Mouse (Mus musculus) kidney, embryonic 14.5 days (tissue): ENCODE data around the gene Cdh22. TPM values are rescaled to one million over a fixed set of nuclear protein-coding genes. Genes with fewer than 3 reads are reported as not detected.

Source experiments
- ATAC-seq: fragments of 200-750 bp; cut with Nextera tagmentation; 2 replicates; pipeline ENCODE4 v1.8.0; 2017; ENCODE audit warnings: moderate number of reproducible peaks, mild to moderate bottlenecking, moderate TSS enrichment, moderate library complexity; ENCODE audit not compliant: low FRiP score, low TSS enrichment
- H3K27ac ChIP-seq: fragments of 300-500 bp; sonication (generic); 2 replicates; pipeline ENCODE4 v1.5.1; 2014; ENCODE audit warnings: low read depth, mild to moderate bottlenecking, low read length, moderate library complexity, mixed read lengths
- H3K27me3 ChIP-seq: fragments of 300-500 bp; sonication (generic); 2 replicates; pipeline ENCODE4 v1.6.1; 2014; ENCODE audit warnings: mild to moderate bottlenecking, low read length; ENCODE audit not compliant: control insufficient read depth, insufficient read depth
- H3K36me3 ChIP-seq: fragments of 300-500 bp; sonication (generic); 2 replicates; pipeline ENCODE4 v1.6.1; 2014; ENCODE audit warnings: low read length, mixed read lengths; ENCODE audit not compliant: control insufficient read depth, insufficient read depth
- H3K4me1 ChIP-seq: fragments of 300-500 bp; sonication (generic); 2 replicates; pipeline ENCODE4 v1.6.1; 2014; ENCODE audit warnings: low read length, mixed read lengths; ENCODE audit not compliant: control insufficient read depth, insufficient read depth
- H3K4me2 ChIP-seq: fragments of 300-500 bp; sonication (generic); replicated peaks from 2 replicates; pipeline ENCODE4 v1.6.1; 2014; ENCODE audit warnings: low read depth, mild to moderate bottlenecking, low read length
- H3K4me3 ChIP-seq: fragments of 300-500 bp; sonication (generic); 2 replicates; pipeline ENCODE4 v1.5.1; 2014; ENCODE audit warnings: mild to moderate bottlenecking, low read length
- H3K9ac ChIP-seq: fragments of 300-500 bp; sonication (generic); 2 replicates; pipeline ENCODE4 v1.6.1; 2014; ENCODE audit warnings: low read depth, mild to moderate bottlenecking, low read length, moderate library complexity
- H3K9me3 ChIP-seq: fragments of 300-500 bp; sonication (generic); 2 replicates; pipeline ENCODE4 v1.6.1; 2016; ENCODE audit warnings: low read length; ENCODE audit not compliant: control insufficient read depth
- WGBS: fragments of 180-500 bp; shearing (Covaris S2); extraction: QIAGEN DNeasy Blood & Tissue Kit; methylation state at CpG from one replicate; pipeline ENCODE4 v1.1.7; 2014; 5-methylcytosine and 5-hydroxymethylcytosine counted together
- polyA plus RNA-seq: library from polyadenylated mRNA; unstranded; fragments of >200 nt; fragmentation: Nextera tagmentation; extraction: Ambion mirVana; gene quantifications from 2 replicates; pipeline ENCODE4 v1.2.1, GENCODE M21; 2014

Cdh22 gene
- polyA plus RNA-seq, 1 experiment from 2014 or later = 0.74 TPM

- H3K4me3 ChIP-seq = no peak overlapping the region
- H3K36me3 ChIP-seq = no peaks in the 10 kb centered on the region
- peaks cover 9% of the 10 kb centered on the region for H3K27me3 ChIP-seq
- H3K4me1 ChIP-seq = no peaks in the 10 kb centered on the region
- H3K9me3 ChIP-seq = no peaks in the 10 kb centered on the region
- 15% methylated on average over 15 of the region's 15 CpGs for WGBS
- peak; percentile 52 for ATAC-seq
- H3K4me2 ChIP-seq = no peak overlapping the region
- H3K9ac ChIP-seq = no peak overlapping the region
- no peak overlapping the region for H3K27ac ChIP-seq
Measured at GRCm38 (mm10) chr2:165159055-165159688, 75.5 kb downstream of the Cdh22 start.

- 50% methylated on average over 4 of the region's 4 CpGs for WGBS
- H3K4me3 ChIP-seq = no peak overlapping the region
- peaks cover 10% of the 10 kb centered on the region for H3K27me3 ChIP-seq
- H3K9ac ChIP-seq = no peak overlapping the region
- ATAC-seq = no peak
- H3K4me1 ChIP-seq = no peaks in the 10 kb centered on the region
- H3K27ac ChIP-seq = no peak overlapping the region
- no peaks in the 10 kb centered on the region for H3K36me3 ChIP-seq
- H3K9me3 ChIP-seq = no peaks in the 10 kb centered on the region
- H3K4me2 ChIP-seq = no peak overlapping the region
Measured at GRCm38 (mm10) chr2:165158317-165158716, 76.3 kb downstream of the Cdh22 start.

DNA sequence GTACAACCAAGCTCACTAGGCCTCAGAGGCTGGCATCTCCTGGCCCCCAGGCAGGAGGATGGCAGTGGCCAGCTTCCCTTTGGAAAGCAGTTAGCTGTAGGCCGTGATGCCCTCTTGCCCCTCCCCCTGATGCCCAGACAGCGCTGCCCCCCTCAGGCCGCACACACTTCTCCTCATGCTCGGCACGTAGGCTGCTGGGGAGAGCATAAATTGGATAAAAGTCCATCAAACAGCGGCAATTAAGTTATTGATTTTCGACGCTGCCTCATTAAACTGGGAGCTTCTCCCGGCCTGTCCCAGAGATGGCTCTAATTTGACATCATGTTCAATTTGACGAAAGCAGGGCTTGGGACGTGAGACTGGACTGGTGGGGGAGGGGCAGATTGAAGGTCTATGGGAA, 76.8 kb downstream of the Cdh22 start:
- Histone ChIP-seq H3K9me3 (no peaks in the 10 kb centered on the region), H3K9ac (no peak overlapping the region), H3K4me2 (no peak overlapping the region), H3K4me1 (no peaks in the 10 kb centered on the region), H3K27ac (no peak overlapping the region), H3K4me3 (no peak overlapping the region), H3K27me3 (peaks cover 14% of the 10 kb centered on the region), H3K36me3 (no peaks in the 10 kb centered on the region)
- ATAC-seq = no peak
- 82% methylated on average over 11 of the region's 11 CpGs for WGBS

DNA sequence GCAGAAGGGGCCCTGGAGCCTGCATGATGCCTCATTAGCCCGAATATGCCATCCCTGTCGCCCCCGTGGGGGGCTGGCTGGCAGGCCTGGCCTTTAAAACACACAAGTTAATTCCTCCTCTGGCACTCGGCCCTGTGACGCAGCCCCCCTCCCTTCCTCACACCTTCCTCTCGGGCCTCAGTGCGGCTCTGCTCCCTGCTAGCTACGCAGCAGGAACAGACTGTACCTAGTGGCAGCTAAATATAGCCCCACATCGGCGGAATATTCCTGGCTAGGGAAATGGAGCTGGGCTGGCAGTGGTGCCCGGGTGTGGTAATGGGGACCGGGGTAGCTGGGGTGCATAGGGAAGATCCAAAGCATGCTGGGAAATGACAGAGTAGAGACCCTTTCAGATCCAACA, 81.6 kb downstream of the Cdh22 start:
- Histone ChIP-seq H3K27me3 (peaks cover 16% of the 10 kb centered on the region), H3K36me3 (no peaks in the 10 kb centered on the region), H3K9me3 (no peaks in the 10 kb centered on the region), H3K27ac (no peak overlapping the region), H3K4me3 (no peak overlapping the region), H3K4me1 (no peaks in the 10 kb centered on the region), H3K4me2 (no peak overlapping the region), H3K9ac (no peak overlapping the region)
- 44% methylated on average over 12 of the region's 12 CpGs for WGBS
- no peak for ATAC-seq

DNA sequence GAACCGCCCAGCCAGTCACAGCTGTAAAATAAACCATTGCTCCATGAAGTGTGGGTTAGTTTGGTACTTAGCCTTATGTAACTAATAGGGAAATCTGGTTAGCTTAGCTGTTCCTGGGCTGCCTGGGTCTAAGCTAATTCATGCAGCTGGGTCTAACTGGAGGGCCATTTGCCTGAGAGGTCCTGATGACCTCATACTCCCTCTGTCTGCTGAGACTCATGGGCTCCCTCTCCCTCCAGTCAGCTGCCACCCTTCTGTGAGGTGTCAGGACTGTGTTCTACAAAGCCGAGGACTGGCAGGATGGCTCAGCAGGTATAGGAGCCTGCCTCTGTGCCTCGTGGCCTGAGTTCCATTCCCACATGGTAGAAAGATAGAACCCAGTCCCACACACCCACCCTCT, 84.9 kb downstream of the Cdh22 start:
- peaks cover 18% of the 10 kb centered on the region for H3K27me3 ChIP-seq
- H3K27ac ChIP-seq = no peak overlapping the region
- H3K9ac ChIP-seq = no peak overlapping the region
- H3K4me1 ChIP-seq = no peaks in the 10 kb centered on the region
- no peak overlapping the region for H3K4me3 ChIP-seq
- no peaks in the 10 kb centered on the region for H3K9me3 ChIP-seq
- ATAC-seq = peak; percentile 25; the same call in 1 of the 2 replicates
- no peak overlapping the region for H3K4me2 ChIP-seq
- WGBS = 51% methylated on average over 3 of the region's 3 CpGs
- no peaks in the 10 kb centered on the region for H3K36me3 ChIP-seq

DNA sequence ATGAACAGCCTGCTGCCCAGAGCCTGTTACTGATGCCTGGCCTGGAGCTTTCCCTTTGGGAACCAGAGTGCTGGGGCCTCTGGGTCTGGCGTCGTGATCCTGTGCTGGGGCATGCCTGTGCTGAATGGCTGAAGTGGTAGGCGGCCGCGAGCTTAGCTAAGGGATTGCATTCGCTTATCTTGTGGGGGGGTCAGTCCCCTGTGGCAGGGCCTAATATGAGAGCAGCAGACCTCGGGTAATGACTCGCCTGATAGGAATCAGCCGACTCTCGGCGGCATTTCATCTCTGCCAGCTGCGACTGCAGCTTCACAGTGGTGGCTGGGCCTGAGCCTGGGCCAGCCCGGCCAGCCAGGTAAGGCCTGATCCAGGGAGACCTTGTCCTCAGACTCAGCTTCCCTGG, 88.8 kb downstream of the Cdh22 start:
- H3K4me1 ChIP-seq = peaks cover 16% of the 10 kb centered on the region
- H3K27ac ChIP-seq = no peak overlapping the region
- no peak overlapping the region for H3K4me3 ChIP-seq
- ATAC-seq = no peak
- peaks cover 21% of the 10 kb centered on the region for H3K27me3 ChIP-seq
- no peaks in the 10 kb centered on the region for H3K9me3 ChIP-seq
- H3K36me3 ChIP-seq = no peaks in the 10 kb centered on the region
- no peak overlapping the region for H3K4me2 ChIP-seq
- H3K9ac ChIP-seq = no peak overlapping the region
- WGBS = 70% methylated on average over 13 of the region's 13 CpGs

- ATAC-seq = no peak
- Histone ChIP-seq H3K36me3 (no peaks in the 10 kb centered on the region), H3K9ac (no peak overlapping the region), H3K4me3 (no peak overlapping the region), H3K4me1 (peaks cover 19% of the 10 kb centered on the region), H3K27ac (no peak overlapping the region), H3K9me3 (no peaks in the 10 kb centered on the region), H3K4me2 (no peak overlapping the region), H3K27me3 (peaks cover 21% of the 10 kb centered on the region)
- 50% methylated on average over 14 of the region's 14 CpGs for WGBS
Measured at GRCm38 (mm10) chr2:165143487-165143886, 91.2 kb downstream of the Cdh22 start.

DNA sequence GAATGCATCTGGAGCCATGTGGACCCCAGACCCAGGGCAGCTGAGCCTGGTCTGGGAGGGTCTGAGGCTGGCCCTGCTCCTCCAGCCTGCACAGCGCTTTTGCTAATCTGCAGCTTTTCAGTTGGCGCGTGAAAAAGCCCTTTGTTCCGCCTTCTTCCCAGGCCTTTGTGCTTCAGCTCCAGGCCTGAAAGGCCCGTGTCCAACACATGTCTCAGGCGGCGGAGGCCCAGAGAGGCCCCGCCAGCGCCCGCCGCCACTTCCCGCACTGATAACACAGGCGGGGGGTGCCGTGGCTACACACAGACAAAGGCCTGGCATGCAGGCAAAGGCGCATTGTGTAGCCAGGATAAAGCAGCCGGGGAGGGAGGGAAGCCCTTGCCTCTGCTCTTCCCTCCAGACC, 98.6 kb downstream of the Cdh22 start:
- peaks cover 23% of the 10 kb centered on the region for H3K4me1 ChIP-seq
- H3K27me3 ChIP-seq = peaks cover 17% of the 10 kb centered on the region; the same call in 1 of the 2 replicates

DNA sequence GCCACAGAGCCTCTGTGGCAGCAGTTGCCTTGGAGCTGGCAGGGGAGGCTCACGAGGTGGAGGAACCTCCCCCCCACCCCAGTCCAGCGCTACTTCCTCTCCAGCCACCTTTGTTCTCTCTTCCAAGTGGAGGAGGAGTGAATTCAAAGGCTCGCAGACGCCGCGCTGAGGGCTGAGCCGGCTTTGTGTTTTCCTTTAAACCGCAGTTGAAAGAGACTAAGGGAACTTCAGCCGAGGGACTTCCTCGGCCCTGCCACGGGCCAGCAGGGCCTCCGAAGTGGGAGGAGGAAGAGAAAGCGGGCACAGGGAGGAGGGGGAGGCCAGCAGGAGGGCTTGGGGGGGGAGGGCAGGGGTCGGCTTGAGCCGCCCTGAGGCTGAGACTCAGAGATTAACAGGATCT, 101.1 kb downstream of the Cdh22 start:
- Histone ChIP-seq H3K4me3 (no peak overlapping the region), H3K9me3 (no peaks in the 10 kb centered on the region), H3K9ac (peak overlapping the region; percentile 34), H3K4me2 (peak overlapping the region; percentile 29), H3K27me3 (peaks cover 14% of the 10 kb centered on the region; the same call in 1 of the 2 replicates), H3K4me1 (peaks cover 21% of the 10 kb centered on the region), H3K36me3 (no peaks in the 10 kb centered on the region), H3K27ac (no peak overlapping the region)
- under 1% methylated on average over 13 of the region's 15 CpGs for WGBS
- ATAC-seq = no peak

More for the DNA sequence above, 98.6 kb downstream of the Cdh22 start:
- Histone ChIP-seq H3K4me3 (no peak overlapping the region), H3K9me3 (no peaks in the 10 kb centered on the region), H3K27ac (no peak overlapping the region), H3K36me3 (no peaks in the 10 kb centered on the region), H3K4me2 (no peak overlapping the region), H3K9ac (peak overlapping the region; percentile 23; the same call in 1 of the 2 replicates)
- ATAC-seq = no peak
- 30% methylated on average over 16 of the region's 16 CpGs for WGBS
